Mouse (Mus musculus) liver, postnatal 0 days (tissue): ENCODE data around the gene Ipo5.

Experiments used
- CTCF ChIP-seq: sonication (generic); IDR thresholded peaks from 2 replicates; pipeline ENCODE4 v1.5.1; 2016; ENCODE audit warnings: antibody characterized with exemption, low read depth
- EP300 ChIP-seq: IDR thresholded peaks from 2 replicates; pipeline ENCODE4 v1.6.1; 2016; ENCODE audit warnings: antibody characterized with exemption, low read depth, mild to moderate bottlenecking

GRCm38 (mm10) chr14:120945146-120945545, 34.1 kb downstream of the Ipo5 start:
- TF ChIP-seq CTCF (no peak), EP300 (no peak)
